Mouse (Mus musculus) small intestine, adult 2 months (tissue): ENCODE measurements around the gene Prelid1.

ENCODE experiments used
- CTCF ChIP-seq: fragments of 200-500 bp; IDR thresholded peaks from 2 replicates; pipeline ENCODE4 v1.5.1; 2012; ENCODE audit warnings: low read depth, mild to moderate bottlenecking, control low read depth, inconsistent platforms, low read length, moderate library complexity, mixed read lengths; ENCODE audit not compliant: insufficient replicate concordance, insufficient read length; ENCODE audit errors: extremely low read depth
- POLR2A ChIP-seq: fragments of 200-500 bp; IDR thresholded peaks from 2 replicates; pipeline ENCODE4 v1.6.1; 2012; ENCODE audit warnings: low read depth, mild to moderate bottlenecking, control low read depth, inconsistent platforms, low read length, moderate library complexity

DNA sequence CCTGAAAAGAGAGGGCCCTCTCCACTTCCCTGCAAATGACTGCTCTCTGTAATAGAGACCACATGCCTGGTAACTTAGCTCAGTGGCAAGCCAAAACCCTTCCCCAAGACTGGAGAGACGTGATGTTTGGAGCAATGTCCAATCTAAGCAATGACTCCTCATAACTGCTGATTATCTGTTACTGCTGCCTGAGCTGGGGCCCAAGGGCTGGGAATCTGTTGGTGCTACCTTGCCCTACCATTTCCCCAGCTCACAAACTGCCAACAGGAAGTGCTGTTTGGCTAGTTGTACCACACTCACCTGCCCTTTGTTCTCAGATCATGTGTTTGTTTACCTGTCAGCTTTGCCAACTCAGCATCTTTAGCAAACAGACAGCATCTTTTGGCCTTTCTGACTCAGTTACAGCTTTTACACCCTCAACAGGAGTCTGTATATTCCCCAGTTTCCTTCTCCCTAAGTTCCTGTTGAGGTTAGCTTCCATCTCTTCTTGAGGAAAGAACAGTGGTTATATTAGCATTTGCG, 5.3 kb upstream of the Prelid1 start:
- TF ChIP-seq POLR2A (no peak), CTCF (no peak)
